Mouse (Mus musculus) ES-E14 (cell line): ENCODE data around the gene Limd1.
"Not testable (repeated sequence)": the region's sequence is repeated elsewhere in the genome, so short reads cannot be mapped to it uniquely, and the experiment has no call there.

Experiments used
- CHD2 ChIP-seq: IDR thresholded peaks from 2 replicates; pipeline ENCODE4 v1.6.1; 2014; ENCODE audit warnings: mild to moderate bottlenecking, low read depth, low read length, inconsistent platforms
- HCFC1 ChIP-seq: IDR thresholded peaks from 2 replicates; pipeline ENCODE4 v1.6.1; 2012; ENCODE audit warnings: low read length, inconsistent platforms, borderline replicate concordance; ENCODE audit not compliant: insufficient read depth
- MAFK ChIP-seq: IDR thresholded peaks from 2 replicates; pipeline ENCODE4 v1.6.1; 2014; ENCODE audit warnings: mild to moderate bottlenecking, low read depth, low read length, inconsistent platforms; ENCODE audit not compliant: insufficient read depth
- ZC3H11A ChIP-seq: IDR thresholded peaks from 2 replicates; pipeline ENCODE4 v1.6.1; 2012; ENCODE audit warnings: low read depth, mild to moderate bottlenecking, inconsistent platforms, low read length, borderline replicate concordance
- ZNF384 ChIP-seq: IDR thresholded peaks from 2 replicates; pipeline ENCODE4 v1.6.1; 2012; ENCODE audit warnings: low read depth, low read length, inconsistent platforms

DNA sequence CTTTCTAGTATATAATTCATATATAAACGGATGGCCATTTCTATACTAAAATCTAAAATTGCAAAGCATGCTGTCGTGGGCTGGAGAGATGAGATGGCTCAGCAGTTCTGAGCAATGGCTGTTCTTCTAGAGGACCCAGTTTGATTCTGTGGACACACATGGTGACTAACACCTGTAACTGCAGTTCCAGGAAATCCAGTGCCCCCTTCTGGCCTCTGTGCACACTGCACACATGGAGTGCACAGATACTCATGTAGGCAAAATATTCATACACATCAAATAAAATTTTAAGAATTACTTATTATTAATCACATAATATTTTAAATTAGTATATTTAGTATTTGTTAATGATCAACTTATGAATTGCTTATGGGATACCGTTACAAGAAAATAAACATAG is 31.4 kb upstream of the Limd1 start:
- not testable (repeated sequence) for TF ChIP-seq HCFC1, ZNF384, ZC3H11A, MAFK, CHD2
